Mouse (Mus musculus): ENCODE results near the gene Tcstv3. TPM values are rescaled to one million over a fixed set of nuclear protein-coding genes. Genes with fewer than 3 reads are reported as not detected.
"Not testable (repeated sequence)": the region's sequence is repeated elsewhere in the genome, so short reads cannot be mapped to it uniquely, and the experiment has no call there.

The Tcstv3 gene
- not detected in 2 replicates for polyA plus RNA-seq (2015; fragmentation: Nextera tagmentation; extraction: Ambion mirVana)

DNA sequence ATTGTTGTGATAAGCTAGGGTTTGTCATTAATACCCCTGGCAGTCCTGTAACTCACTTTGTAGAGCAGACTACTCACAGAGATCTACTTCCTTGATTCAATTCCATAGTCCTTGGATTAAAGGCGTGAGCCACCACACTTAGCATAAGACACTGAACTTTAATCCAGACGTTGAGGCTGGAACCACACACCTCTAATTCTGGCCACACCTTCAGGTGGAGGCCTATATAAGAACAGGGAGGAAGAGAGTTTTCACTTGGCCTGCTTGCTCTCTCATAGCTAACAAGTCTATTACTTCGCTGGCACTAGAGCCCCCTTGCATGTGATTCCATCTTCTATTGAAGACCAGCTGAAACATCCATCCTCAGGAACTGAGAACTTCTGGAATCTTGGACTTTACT, at the start of gene Tcstv3:
TSS of gene Tcstv3 (plus strand) at position 301 of the 400 bp plus-strand sequence.
- whole genome bisulfite sequencing, result 68% methylated on average over 3 of the region's 3 CpGs
- not testable (repeated sequence) for H3K27me3 ChIP-seq, ATAC-seq

DNA sequence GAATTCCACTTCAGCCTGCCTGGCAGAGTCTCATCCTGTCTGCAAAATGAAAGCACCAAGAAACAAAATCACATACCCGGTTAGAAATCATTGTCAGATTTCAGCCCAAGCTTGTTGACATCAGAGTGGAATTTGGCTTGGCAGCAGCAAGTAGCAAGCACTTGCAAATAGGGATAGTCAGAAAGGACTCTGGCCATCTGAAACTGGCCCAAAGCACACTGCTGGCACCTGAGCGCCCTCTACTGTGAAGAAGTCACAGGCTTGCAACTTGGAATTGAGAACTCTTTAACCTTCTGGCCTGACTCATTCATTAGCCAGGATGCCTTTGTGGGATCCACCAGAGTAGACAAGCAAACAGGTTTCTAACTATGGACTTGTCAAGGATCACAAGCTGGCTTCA, 38.8 kb upstream of the Tcstv3 start:
- H3K4me2 ChIP-seq; H3K27me3 ChIP-seq; H3K9me3 ChIP-seq (replicated peaks); H3K36me3 ChIP-seq (ENCODE audit: poor library complexity, severe bottlenecking); H3K4me3 ChIP-seq; ATAC-seq; H3K4me1 ChIP-seq; H3K27ac ChIP-seq; H3K9ac ChIP-seq: not testable (repeated sequence)
- 30% methylated on average over 2 of the region's 2 CpGs for WGBS

More for the DNA sequence above, at the start of gene Tcstv3:
- H3K27ac ChIP-seq; H3K4me1 ChIP-seq; H3K9me3 ChIP-seq (replicated peaks); H3K4me2 ChIP-seq; H3K9ac ChIP-seq; H3K36me3 ChIP-seq (ENCODE audit: poor library complexity, severe bottlenecking); H3K4me3 ChIP-seq: not testable (repeated sequence)

DNA sequence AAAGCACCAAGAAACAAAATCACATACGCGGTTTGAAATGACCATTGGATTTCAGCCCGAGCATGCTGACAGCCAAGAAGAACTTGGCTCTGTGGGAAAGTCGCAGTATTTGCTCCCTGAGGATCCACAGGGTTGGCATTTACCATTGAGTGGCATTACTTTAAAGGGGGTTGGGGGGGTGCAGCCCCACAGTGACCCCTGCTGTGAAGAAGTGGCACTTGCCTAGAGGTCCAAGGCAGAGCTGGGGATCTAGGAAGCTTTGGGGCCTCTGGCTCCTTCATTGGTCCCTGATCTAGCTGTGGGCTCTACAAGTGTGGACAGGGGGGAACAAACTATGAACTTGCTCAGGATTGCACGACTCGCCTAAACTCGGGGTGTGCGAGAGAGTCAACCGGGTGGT, 37.9 kb upstream of the Tcstv3 start:
- no peak overlapping the region for H3K27ac ChIP-seq
- no peaks in the 10 kb centered on the region for H3K9me3 ChIP-seq (replicated peaks)
- ATAC-seq, result no peak
- no peak overlapping the region for H3K4me2 ChIP-seq
- no peaks in the 10 kb centered on the region for H3K36me3 ChIP-seq (ENCODE audit: poor library complexity, severe bottlenecking)
- no peak overlapping the region for H3K9ac ChIP-seq
- no peaks in the 10 kb centered on the region for H3K4me1 ChIP-seq
- no peak overlapping the region for H3K4me3 ChIP-seq
- 92% methylated on average over 9 of the region's 9 CpGs for WGBS
- H3K27me3 ChIP-seq, result no peaks in the 10 kb centered on the region

DNA sequence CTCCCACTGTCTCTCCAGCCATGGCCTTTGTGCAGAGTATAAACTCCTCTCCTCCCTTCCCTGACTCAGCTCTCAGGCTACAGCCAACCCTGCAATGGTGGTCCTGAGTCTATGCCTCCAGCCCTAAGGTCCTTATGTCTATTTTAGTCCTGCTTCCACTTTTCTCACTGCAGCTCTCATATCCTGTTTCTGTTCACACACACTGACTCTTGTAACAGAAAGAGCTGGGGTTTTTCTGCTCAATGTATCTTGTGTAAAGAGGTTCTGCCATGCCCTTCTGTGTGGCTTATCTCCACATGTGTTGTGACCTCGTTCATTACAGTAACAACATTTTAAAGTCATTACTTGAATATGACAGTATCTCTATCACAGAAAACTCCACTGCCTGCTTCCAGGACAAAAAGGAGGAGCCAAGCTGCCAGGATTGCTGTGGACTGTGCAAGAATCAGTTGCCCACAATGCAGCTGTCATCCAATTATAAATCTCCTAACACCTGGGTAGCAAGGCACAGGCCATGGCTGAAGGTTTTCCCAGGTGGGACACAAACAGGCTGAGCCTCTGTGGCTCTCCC, 17.3 kb upstream of the Tcstv3 start:
- WGBS, result 70% methylated on average over 1 of the region's 1 CpGs
- Histone ChIP-seq H3K36me3 (ENCODE audit: poor library complexity, severe bottlenecking) (no peaks in the 10 kb centered on the region), H3K9me3 (replicated peaks) (no peaks in the 10 kb centered on the region), H3K4me1 (no peaks in the 10 kb centered on the region), H3K4me2 (no peak overlapping the region), H3K27me3 (no peaks in the 10 kb centered on the region), H3K4me3 (no peak overlapping the region), H3K27ac (no peak overlapping the region), H3K9ac (no peak overlapping the region)
- ATAC-seq, result no peak

DNA sequence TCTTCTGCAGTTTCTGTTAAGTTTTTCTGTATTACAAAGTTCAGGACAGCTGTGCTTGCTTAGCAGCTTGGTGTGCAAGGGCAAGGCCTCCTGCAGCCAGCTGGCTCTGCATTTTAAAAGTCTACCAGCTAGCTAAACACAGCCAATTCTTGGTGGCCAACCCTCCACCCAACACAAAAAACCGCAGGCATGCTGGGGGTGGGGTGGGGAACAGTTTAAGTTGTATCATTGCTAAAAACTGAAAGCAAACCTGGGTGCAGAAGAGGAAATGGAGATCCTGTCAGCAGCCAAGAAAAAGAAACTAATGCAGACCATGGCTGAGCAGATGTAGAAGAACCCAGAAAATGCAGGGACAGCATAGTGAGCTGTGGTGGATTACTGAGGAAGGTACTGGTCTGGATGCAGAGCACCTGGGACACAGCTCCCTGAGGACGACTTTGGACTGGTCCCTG, 16.7 kb upstream of the Tcstv3 start, which contains the start of gene BC147527:
TSS of gene BC147527 (plus strand) at position 402 of the 452 bp plus-strand sequence.
- Histone ChIP-seq H3K27ac (no peak within 1 kb of the TSS), H3K9me3 (replicated peaks) (no peaks in the 10 kb centered on the region), H3K4me2 (no peak within 1 kb of the TSS), H3K4me1 (no peaks in the 10 kb centered on the region), H3K4me3 (no peak within 1 kb of the TSS), H3K36me3 (ENCODE audit: poor library complexity, severe bottlenecking) (no peaks in the 10 kb centered on the region), H3K27me3 (no peaks in the 10 kb centered on the region), H3K9ac (no peak within 1 kb of the TSS)
- WGBS, result 54% methylated on average over 2 of the region's 2 CpGs
- no peak for ATAC-seq

DNA sequence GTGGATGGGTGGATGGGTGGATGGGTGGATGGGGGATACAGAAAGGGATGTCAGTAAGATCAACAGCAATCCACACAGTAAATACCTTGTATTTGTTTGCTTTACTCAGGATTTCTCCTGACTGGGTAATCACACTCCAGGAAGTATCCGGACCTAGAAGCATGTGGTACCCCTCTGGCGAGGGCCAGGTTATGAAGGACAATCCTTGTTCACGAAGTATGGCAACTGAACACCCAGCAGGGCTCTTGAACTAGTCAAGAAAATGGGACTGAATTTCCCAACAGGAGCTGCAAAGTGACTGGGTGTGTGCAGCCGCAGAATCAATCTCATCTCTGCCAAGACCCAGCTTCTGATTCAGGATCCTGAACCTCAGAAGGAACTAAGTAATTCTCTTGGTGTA, 15.8 kb upstream of the Tcstv3 start:
- H3K4me1 ChIP-seq, result no peaks in the 10 kb centered on the region
- WGBS, result 85% methylated on average over 4 of the region's 4 CpGs
- no peak overlapping the region for H3K9ac ChIP-seq
- no peak overlapping the region for H3K27ac ChIP-seq
- no peaks in the 10 kb centered on the region for H3K36me3 ChIP-seq (ENCODE audit: poor library complexity, severe bottlenecking)
- no peaks in the 10 kb centered on the region for H3K27me3 ChIP-seq
- H3K4me2 ChIP-seq, result no peak overlapping the region
- ATAC-seq, result no peak
- no peaks in the 10 kb centered on the region for H3K9me3 ChIP-seq (replicated peaks)
- H3K4me3 ChIP-seq, result no peak overlapping the region

DNA sequence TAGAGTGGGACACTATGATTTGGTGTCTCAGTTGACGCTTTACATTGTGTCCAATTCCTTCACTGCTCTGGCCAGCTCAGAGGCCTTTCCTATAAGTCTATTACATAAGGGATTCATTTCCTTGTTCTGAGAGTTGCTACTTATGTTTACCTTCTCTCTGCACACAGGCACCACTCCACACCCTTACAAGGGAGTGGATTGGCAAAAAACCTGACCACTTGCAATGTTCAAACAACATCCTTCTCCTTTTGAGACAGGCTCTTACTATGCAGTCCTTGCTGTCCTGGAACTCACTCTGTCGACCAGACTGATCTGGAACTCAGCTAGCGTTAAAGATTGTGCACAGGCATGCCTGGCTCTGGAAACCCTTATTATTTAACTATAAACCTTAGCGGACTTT, 5.9 kb upstream of the Tcstv3 start:
- H3K9me3 ChIP-seq (replicated peaks), result no peaks in the 10 kb centered on the region
- no peak for ATAC-seq
- no peak overlapping the region for H3K4me2 ChIP-seq
- H3K27me3 ChIP-seq, result no peaks in the 10 kb centered on the region
- H3K4me1 ChIP-seq, result no peaks in the 10 kb centered on the region
- 81% methylated on average over 4 of the region's 4 CpGs for WGBS
- H3K9ac ChIP-seq, result no peak overlapping the region
- no peaks in the 10 kb centered on the region for H3K36me3 ChIP-seq (ENCODE audit: poor library complexity, severe bottlenecking)
- H3K4me3 ChIP-seq, result no peak overlapping the region
- H3K27ac ChIP-seq, result no peak overlapping the region

DNA sequence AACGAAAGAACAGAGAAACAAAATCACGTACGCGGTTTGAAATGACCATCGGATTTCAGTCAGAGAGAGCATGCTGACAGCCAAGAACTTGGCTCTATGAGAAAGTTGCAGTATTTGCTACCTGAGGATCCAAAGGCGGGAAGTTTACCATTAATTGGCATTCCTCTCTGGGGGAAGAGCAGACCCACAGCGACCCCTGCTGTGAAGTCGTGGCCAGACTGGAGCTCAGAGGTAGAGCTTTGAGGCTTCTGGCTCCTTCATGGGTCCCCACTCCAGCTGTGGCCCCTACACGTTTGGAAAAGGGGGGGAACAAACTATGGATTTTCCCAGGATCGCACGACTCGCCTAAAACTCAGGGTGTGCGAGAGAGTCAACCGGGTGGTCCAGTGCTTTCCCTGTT, 3.1 kb upstream of the Tcstv3 start:
- Histone ChIP-seq H3K4me2 (no peak overlapping the region), H3K9me3 (replicated peaks) (no peaks in the 10 kb centered on the region), H3K9ac (no peak overlapping the region), H3K4me1 (no peaks in the 10 kb centered on the region), H3K27ac (no peak overlapping the region), H3K36me3 (ENCODE audit: poor library complexity, severe bottlenecking) (no peaks in the 10 kb centered on the region), H3K27me3 (no peaks in the 10 kb centered on the region), H3K4me3 (no peak overlapping the region)
- ATAC-seq, result no peak
- 45% methylated on average over 14 of the region's 14 CpGs for whole genome bisulfite sequencing

DNA sequence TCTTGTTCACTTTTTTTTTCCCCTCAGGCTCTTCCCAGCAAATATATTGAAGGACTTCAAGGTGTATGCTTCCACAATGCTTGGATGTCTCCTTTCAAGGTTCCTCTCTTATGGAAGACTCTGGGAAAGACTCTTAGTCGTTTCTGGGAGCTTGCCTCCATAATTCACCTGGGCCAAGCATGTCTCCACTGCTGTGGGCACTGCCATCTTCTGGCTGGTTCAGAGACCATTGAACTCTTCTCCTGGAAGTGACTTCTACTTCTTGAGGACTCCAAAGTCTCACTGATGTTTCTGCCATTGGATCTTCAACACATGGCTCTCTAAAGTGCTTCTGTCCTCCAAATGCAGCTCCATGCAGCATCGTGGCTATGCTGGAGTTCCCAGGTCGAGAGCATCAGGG, 3.5 kb downstream of the Tcstv3 start:
- Histone ChIP-seq H3K9ac (no peak overlapping the region), H3K4me1 (no peaks in the 10 kb centered on the region), H3K27ac (no peak overlapping the region), H3K36me3 (ENCODE audit: poor library complexity, severe bottlenecking) (no peaks in the 10 kb centered on the region), H3K27me3 (no peaks in the 10 kb centered on the region), H3K9me3 (replicated peaks) (no peaks in the 10 kb centered on the region), H3K4me3 (no peak overlapping the region), H3K4me2 (no peak overlapping the region)
- ATAC-seq, result no peak
- 66% methylated on average over 3 of the region's 3 CpGs for WGBS

DNA sequence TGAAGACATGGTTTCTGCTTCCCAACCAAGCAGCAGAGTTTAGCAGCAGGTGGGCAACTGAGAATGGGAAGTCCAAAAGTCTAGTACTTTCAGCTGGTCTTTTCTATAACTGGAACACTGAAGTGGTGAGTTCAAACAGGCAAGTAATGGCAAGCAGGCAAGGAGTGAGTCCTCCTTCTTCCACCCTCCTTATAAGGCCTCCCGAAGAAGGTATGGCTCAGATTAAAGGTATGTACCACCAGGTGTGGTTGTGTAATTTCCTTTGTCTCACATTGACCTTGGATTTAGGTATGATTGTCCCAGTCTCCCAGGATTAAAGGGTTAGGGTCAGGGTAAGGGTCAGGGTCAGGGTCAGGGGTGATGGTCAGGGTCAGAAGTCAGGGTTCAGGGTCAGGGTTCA, 4.0 kb downstream of the Tcstv3 start:
- Histone ChIP-seq H3K27ac (no peak overlapping the region), H3K4me2 (no peak overlapping the region), H3K4me3 (no peak overlapping the region), H3K27me3 (no peaks in the 10 kb centered on the region), H3K4me1 (no peaks in the 10 kb centered on the region), H3K9me3 (replicated peaks) (no peaks in the 10 kb centered on the region), H3K36me3 (ENCODE audit: poor library complexity, severe bottlenecking) (no peaks in the 10 kb centered on the region), H3K9ac (no peak overlapping the region)
- no peak for ATAC-seq
- WGBS, result 100% methylated on average over 1 of the region's 1 CpGs

Other genes starting within 250 kb of the Tcstv3 start
- not detected in 2 replicates for gene Gm20767, start 176.6 kb upstream of the Tcstv3 start, polyA plus RNA-seq (2015; fragmentation: Nextera tagmentation; extraction: Ambion mirVana)
- gene Gm21818, start 144.4 kb upstream of the Tcstv3 start, polyA plus RNA-seq (2015; fragmentation: Nextera tagmentation; extraction: Ambion mirVana), result not detected in 2 replicates
- gene Gm21762, start 100.9 kb upstream of the Tcstv3 start, polyA plus RNA-seq (2015; fragmentation: Nextera tagmentation; extraction: Ambion mirVana), result not detected in 2 replicates
- not detected in 2 replicates for gene Gm21731, start 77.8 kb upstream of the Tcstv3 start, polyA plus RNA-seq (2015; fragmentation: Nextera tagmentation; extraction: Ambion mirVana)
- not detected in 2 replicates for gene AF067061, start 53.8 kb upstream of the Tcstv3 start, polyA plus RNA-seq (2015; fragmentation: Nextera tagmentation; extraction: Ambion mirVana)
- gene BC147527, start 16.5 kb upstream of the Tcstv3 start, polyA plus RNA-seq (2015; fragmentation: Nextera tagmentation; extraction: Ambion mirVana), result not detected in 2 replicates

Data from forebrain, embryonic 13.5 days (tissue).